Mouse (Mus musculus): ENCODE measurements around the gene Vmn1r86. TPM values are rescaled to one million over a fixed set of nuclear protein-coding genes. Genes with fewer than 3 reads are reported as not detected.
"Not testable (repeated sequence)": the region's sequence is repeated elsewhere in the genome, so short reads cannot be mapped to it uniquely, and the experiment has no call there.

Gene Vmn1r86
- not detected in 2 replicates for total RNA-seq (2017)

DNA sequence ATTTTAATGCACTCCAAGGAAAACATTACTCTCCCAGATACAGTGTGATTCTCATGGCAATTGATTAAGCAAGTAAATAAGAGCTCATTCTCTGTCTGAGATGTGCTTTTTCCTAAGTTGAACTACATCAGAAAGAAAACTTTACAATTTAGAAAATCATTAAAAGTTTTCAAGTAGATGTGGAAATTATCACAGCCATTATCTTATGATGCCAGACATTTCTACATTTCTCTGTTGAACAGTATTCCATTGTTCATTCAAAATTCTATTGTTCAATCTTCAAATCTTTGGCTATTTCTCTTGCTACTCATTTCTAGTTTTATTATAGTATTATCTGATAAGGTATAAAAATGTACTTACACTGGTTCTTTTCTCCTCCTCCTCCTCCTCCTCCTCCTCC, at the start of gene Vmn1r86:
Gene Vmn1r86 (minus strand): TSS at position 101 of the 400 bp plus-strand sequence.
- ATAC-seq (replicated peaks; ENCODE audit: low read depth, poor library complexity, severe bottlenecking), result no peak

DNA sequence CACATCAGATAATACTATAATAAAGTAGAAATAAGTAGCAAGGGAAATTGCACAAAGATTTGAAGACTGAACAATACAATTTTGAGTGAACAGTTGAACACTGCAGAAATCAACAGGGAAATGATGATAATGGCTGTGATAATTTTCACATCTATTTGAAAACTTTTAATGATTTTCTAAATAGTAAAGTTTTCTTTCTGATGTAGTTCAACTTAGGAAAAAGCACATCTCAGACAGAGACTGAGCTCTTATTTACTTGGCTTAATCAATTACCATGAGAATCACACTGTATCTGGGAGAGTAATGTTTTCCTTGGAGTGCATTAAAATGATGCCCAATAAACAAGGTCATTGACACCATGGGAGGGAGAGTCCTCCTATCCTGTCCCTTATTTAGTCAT, 39.6 kb upstream of the Vmn1r86 start, which contains the start of gene Vmn1r88:
Gene Vmn1r88 (plus strand): TSS at position 301 of the 400 bp plus-strand sequence.
- no peak for ATAC-seq (replicated peaks; ENCODE audit: low read depth, poor library complexity, severe bottlenecking)

DNA sequence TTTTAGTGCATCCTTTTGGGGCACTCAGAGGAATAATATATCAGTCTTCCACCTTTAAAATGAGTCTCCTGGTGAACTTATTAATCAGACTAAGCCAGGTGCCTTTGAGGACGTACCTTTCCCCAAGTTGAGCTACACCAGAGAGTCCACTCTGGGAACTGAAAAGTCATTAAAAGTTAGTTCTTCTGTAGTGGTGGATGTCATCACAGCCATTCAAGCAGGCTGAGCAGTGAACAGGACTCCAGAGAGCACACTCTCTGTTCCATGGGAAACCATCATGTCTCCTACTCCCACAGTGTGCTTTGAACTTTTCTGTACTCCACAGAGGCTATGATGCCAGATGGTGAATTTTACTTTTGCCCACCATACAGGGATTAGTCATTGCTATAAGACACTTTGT, 20.3 kb upstream of the Vmn1r86 start, which contains the start of gene Vmn1r87:
Gene Vmn1r87 (minus strand): TSS at position 101 of the 400 bp plus-strand sequence.
- no peak for ATAC-seq (replicated peaks; ENCODE audit: low read depth, poor library complexity, severe bottlenecking)

DNA sequence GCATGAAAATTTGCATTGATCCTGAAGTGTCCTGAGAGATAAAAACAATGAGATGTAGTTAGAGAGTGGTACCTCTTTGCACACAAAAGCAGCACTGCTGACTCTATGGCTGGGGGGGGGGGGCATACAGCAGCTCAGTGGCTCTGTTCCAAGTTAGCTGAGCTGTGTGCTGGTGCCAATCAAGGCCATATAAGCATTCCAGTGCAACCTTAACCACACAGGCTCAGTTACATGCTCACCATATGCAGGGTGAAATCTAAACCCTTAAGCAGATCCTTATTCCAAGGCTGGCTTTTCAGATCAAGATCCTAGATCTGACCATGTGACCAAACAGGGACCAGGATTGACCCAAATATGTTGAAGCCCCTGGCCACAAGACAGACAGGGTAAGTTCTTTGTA, 17.6 kb upstream of the Vmn1r86 start:
- no peak for ATAC-seq (replicated peaks; ENCODE audit: low read depth, poor library complexity, severe bottlenecking)

DNA sequence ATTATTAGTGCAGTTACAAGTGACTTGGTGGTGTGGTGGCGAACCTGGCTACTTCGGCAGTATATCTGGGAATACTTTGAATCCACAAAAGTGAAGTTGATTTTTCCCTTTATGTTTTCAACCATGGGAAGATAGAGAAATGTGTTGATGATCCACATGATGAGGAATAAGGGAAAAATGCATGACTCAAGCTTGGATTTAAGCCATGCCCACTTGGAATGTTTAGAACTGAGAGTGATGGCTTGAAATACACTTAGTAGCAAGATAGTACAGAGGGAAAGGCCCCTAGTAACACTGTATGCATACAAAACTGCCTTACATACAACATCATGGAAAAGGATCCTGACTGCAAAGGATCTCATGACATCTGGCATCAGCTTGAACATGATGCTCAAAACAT, 12.1 kb upstream of the Vmn1r86 start:
- ATAC-seq (replicated peaks; ENCODE audit: low read depth, poor library complexity, severe bottlenecking), result no peak

DNA sequence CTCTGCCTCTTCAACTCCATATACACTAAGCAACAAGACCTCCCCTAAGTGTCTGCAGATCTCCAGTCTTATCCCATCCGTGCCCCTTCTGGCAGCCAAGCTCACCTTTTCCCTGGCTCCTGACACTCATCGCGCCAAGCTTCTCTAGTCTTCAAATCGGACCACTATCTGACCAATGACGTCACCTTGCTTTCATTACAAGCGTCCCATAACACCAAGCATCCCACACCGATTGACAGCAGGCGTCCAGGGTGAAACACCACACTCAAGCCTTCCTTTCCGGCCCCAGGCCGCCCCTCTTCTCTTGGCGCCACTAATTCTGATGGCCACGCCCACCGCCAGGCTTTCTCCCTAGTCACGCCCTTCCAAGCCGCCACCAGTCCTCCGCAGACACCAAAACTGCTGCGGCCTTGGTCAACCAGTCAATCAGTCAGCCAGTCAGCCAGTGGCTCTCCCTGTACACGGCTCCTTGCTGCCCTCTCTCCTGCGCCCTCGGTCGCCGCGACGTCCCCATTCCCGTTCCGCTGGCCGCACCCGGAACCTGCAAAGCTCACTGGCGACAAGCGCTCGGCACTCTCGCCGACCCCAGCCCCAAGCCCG, 3.9 kb upstream of the Vmn1r86 start:
- peak; percentile 99 for ATAC-seq (replicated peaks; ENCODE audit: low read depth, poor library complexity, severe bottlenecking)

DNA sequence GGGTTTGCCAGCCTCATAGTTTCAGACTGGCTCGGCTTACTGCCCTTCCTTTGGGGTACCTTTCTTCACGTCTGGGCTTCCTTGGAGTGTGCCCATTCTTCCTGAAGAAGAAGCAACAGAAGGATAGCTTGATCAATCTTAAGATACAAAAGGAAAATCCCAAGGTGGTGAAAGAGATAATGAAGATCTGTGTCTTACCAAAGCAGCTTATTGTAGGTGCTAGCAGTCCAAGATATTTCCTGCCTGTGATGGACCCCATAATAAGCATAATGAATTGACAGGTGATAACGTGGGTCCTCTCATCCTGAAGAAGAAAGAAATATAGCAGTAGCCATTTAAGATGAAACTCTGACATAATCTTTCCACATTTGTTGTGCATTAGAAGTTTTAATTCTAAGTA, 24.6 kb downstream of the Vmn1r86 start, which contains the start of gene Vmn1r85:
Gene Vmn1r85 (minus strand): TSS at position 101 of the 400 bp plus-strand sequence.
- no peak for ATAC-seq (replicated peaks; ENCODE audit: low read depth, poor library complexity, severe bottlenecking)

DNA sequence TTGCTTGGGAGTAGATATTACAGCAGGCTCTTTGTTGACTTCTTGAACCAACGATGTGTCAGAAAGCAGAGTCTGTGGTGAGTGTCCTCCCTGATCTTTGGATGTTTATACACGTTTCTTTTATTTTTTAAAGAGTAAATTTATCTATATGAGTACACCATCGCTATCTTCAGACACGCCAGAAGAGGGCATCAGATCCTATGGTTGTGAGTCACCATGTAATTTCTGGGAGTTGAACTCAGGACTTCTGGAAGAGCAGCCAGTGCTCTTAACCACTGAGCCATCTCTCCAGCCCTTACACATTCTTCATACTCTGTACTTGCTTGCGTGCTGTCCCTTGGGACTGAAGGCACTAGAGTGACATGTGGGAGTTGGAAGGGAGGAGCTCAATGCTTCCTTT, 47.4 kb downstream of the Vmn1r86 start:
- no peak for ATAC-seq (replicated peaks; ENCODE audit: low read depth, poor library complexity, severe bottlenecking)

DNA sequence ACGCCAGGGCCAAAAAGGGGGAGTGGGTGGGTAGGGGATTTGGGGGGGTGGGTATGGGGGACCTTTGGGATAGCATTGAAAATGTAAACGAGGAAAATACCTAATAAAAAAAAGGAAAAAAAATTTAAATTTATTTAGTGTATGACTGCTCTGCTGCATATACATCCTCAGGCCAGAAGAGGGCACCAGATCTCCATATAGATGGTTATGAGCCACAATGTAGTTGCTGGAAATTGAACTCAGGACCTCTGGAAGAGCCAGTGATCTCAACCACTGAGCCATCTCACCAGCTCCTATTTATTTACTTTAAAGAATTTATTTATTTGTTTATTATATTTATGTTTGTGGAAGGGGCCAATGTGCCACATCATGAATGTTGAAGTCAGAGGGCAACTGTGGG, 56.3 kb downstream of the Vmn1r86 start:
- ATAC-seq (replicated peaks; ENCODE audit: low read depth, poor library complexity, severe bottlenecking), result not testable (repeated sequence)

DNA sequence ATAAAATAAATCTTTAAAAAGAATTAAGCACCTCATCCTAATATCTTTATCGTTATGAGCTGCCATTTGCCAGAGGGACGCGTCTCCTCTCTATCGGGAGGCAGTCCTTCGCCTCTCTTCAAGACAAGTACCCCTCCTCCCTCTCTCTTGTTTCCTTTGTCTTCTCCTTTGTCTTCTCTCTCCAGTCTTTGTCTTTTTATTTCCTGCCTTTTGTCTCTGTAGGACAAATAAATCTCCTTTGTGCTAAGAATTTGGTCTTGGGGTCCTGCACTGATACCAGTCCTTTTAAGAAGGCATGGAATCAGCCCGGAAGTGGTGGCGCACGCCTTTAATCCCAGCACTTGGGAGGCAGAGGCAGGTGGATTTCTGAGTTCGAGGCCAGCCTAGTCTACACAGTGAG, 60.2 kb downstream of the Vmn1r86 start:
- no peak for ATAC-seq (replicated peaks; ENCODE audit: low read depth, poor library complexity, severe bottlenecking)

DNA sequence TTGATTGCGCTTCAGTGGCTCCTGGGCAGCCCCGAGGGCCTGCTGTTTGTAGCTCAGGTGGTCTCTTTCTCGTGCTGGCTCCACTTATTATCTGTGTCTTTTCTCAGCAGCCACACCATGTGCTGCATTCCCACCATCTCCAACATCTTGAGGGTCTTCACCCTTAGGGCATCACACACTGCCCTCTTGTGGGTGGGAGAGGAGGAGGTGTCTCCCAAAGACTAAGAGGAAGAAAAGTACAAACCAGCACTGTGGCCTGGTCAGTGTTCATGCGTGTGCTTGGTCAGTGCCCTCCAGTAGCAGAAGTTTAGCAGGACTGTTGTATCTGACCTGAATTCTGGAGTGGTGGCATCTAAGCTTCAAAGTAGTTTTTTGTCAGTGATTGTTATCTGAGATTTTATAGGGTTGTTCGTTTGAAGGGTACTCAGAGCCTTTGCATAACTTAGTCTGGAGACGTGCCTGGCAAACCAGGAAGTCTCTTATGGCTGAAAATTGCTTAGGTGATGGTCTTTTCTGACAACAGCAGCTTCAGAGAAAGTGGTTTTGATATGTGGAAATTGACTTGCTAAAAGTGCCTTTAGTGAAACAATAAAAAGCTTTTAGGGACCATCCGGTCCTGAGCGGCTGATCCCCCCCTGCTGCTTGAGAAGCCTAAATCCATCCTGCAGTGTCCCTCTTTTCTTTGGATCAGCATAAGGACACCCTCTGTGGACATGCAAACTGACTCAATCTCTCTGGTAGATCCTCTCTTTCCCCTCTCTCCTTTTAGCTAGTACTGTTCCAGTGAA, 62.6 kb downstream of the Vmn1r86 start:
- ATAC-seq (replicated peaks; ENCODE audit: low read depth, poor library complexity, severe bottlenecking), result no peak

DNA sequence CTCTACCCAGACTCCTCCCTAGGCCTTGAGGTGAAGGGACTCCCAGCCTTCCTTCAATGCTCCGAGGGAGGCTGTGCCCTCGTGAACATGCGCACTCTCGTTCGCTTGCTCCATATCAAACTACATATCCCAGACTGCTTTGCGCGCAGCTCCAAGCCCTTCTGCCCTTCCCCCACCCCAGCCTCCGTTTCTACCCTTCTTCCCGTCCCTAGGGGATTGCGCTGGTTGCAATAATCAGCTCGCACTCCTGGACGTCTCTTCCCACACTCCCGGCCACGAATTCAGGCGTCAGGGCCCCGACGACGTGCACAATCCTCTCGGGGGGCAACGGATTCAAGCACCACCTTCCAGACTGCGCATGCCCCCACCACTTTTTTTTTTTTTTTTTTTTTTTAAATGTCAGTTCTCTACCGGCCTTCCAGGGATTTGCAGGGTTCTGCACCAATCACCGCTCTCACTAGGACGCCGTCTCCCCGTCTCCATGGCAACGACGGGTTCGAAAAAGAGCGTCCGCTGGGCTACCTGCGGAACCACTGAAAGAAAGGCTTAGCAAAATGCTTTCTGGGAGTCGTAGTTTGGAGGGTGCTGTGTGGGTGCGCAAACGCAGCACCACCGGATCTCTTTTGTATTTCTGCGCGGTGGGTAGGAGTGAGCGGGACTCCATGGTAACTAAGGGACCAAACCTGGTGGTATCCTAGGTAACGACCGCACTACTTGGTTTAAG, 65.3 kb downstream of the Vmn1r86 start, which contains the start of gene Mzf1:
Gene Mzf1 (minus strand): TSS at position 478 of the 724 bp plus-strand sequence.
- ATAC-seq (replicated peaks; ENCODE audit: low read depth, poor library complexity, severe bottlenecking), result peak; percentile 90

DNA sequence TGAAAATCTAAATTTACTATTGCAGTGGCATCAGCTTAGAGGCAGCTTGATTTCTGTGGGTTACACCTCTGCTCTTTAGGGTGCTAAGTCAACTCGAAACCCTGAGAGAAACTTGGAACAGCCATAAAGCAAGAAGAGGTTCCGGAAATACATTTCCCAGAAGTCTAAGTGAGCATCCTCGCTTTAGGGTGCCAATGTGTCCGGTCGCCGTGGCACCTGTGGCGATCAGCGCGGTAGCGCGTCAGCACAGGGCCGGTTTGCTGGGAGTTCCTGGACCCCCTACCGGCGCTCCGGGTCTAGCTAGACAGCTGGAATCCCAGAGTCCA, 65.8 kb downstream of the Vmn1r86 start:
- no peak for ATAC-seq (replicated peaks; ENCODE audit: low read depth, poor library complexity, severe bottlenecking)

DNA sequence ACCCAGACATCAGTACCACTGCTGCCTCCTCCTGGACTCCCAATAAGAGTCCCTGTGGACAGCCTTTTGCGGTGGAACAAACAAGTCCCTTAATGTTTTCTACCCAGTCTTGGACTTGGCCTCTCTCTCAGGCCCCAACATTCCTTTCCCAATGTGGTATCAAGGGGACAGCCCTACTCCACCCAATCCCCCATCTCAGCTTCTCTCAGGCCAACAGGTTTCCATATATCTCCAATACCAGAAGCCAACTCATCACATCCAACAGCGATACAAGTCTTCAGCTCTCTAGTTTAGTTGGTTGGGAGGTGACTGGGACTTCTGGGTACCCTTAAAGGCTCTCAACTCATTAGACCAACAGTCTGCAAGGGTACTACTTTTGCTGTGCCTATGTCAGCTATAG, 66.2 kb downstream of the Vmn1r86 start:
- ATAC-seq (replicated peaks; ENCODE audit: low read depth, poor library complexity, severe bottlenecking), result no peak

DNA sequence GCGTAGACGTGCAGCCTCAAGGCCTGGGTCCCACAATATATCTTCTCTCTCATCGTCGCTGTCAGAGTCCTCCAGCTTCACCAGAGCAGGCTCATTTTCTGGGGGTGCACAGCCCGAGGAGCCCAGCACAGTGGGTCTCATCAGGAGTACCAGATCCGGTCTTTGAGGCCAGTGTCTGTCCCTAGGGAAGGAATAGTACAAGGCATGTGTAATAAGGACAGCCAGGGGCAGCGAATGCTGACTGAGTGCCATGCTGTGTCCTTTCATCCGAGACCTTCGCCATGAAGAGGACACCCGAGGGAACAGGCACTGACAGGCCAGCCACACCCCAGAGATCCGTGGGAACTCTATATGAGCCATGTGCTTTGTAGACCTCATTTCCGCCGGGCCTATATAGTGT, 66.7 kb downstream of the Vmn1r86 start:
- no peak for ATAC-seq (replicated peaks; ENCODE audit: low read depth, poor library complexity, severe bottlenecking)

Other genes with a start within 250 kb of the Vmn1r86 start
- gene Zfp128, start 238.7 kb downstream of the Vmn1r86 start, total RNA-seq (2017), result 1.4 and 2.8 TPM in 2 replicates
- gene Zscan22, start 222.1 kb downstream of the Vmn1r86 start, total RNA-seq (2017), result 5.8 and 9.8 TPM in 2 replicates
- gene Rps5, start 197.6 kb downstream of the Vmn1r86 start, total RNA-seq (2017), result 1,289 and 2,367 TPM in 2 replicates
- 0.24 and 0.55 TPM in 2 replicates for gene Rnf225, start 192.5 kb downstream of the Vmn1r86 start, total RNA-seq (2017)
- gene Zfp324, start 154.1 kb downstream of the Vmn1r86 start, total RNA-seq (2017), result 6.7 and 8.0 TPM in 2 replicates
- 3.7 and 3.8 TPM in 2 replicates for gene Zfp446, start 142.1 kb downstream of the Vmn1r86 start, total RNA-seq (2017)
- not detected in 2 replicates for gene Slc27a5, start 121.7 kb downstream of the Vmn1r86 start, total RNA-seq (2017)
- gene Trim28, start 120.8 kb downstream of the Vmn1r86 start, total RNA-seq (2017), result 481 and 549 TPM in 2 replicates
- gene Zbtb45, start 109.9 kb downstream of the Vmn1r86 start, total RNA-seq (2017), result 9.7 and 9.8 TPM in 2 replicates
- gene Chmp2a, start 85.1 kb downstream of the Vmn1r86 start, total RNA-seq (2017), result 147 and 158 TPM in 2 replicates
- gene Ube2m, start 81.6 kb downstream of the Vmn1r86 start, total RNA-seq (2017), result 97.7 and 99.2 TPM in 2 replicates
- 0.87 and 1.3 TPM in 2 replicates for gene Mzf1, start 65.2 kb downstream of the Vmn1r86 start, total RNA-seq (2017)
- gene Vmn1r85, start 24.7 kb downstream of the Vmn1r86 start, total RNA-seq (2017), result not detected in 2 replicates
- gene Vmn1r87, start 20.2 kb upstream of the Vmn1r86 start, total RNA-seq (2017), result not detected in 2 replicates
- under 0.01 TPM in 1 of 2 replicates, not detected in the other for gene Vmn1r88, start 39.7 kb upstream of the Vmn1r86 start, total RNA-seq (2017)
- gene Vmn1r89, start 93.1 kb upstream of the Vmn1r86 start, total RNA-seq (2017), result not detected in 2 replicates
- gene Lig1, start 157.4 kb upstream of the Vmn1r86 start, total RNA-seq (2017), result 94.5 and 102 TPM in 2 replicates
- gene Zswim9, start 158.8 kb upstream of the Vmn1r86 start, total RNA-seq (2017), result 4.8 and 6.9 TPM in 2 replicates
- gene Pla2g4c, start 204.7 kb upstream of the Vmn1r86 start, total RNA-seq (2017), result 4.0 and 4.7 TPM in 2 replicates

Measured in common myeloid progenitor, adult 5-6 weeks (primary cell).